Mouse (Mus musculus) forebrain, embryonic 11.5 days (tissue): ENCODE data around the gene Gm1123. TPM values are rescaled to one million over a fixed set of nuclear protein-coding genes. Genes with fewer than 3 reads are reported as not detected.

Experiments used
- ATAC-seq: fragments of 200-750 bp; cut with Nextera tagmentation; replicated peaks from 2 replicates; pipeline ENCODE4 v1.8.0; 2017; ENCODE audit warnings: moderate TSS enrichment; ENCODE audit not compliant: low FRiP score
- DNase-seq: peaks from one replicate; pipeline ENCODE4 v3.0.0-alpha.2; 2017; ENCODE audit warnings: low spot score
- H3K27ac ChIP-seq: fragments of 300-500 bp; sonication (generic); 2 replicates; pipeline ENCODE4 v1.5.1; 2014; ENCODE audit warnings: low read depth, low read length
- H3K27me3 ChIP-seq: fragments of 300-500 bp; sonication (generic); 2 replicates; pipeline ENCODE4 v1.6.1; 2014; ENCODE audit warnings: mild to moderate bottlenecking, low read length, mixed read lengths; ENCODE audit not compliant: control insufficient read depth, insufficient read depth
- H3K36me3 ChIP-seq: fragments of 300-500 bp; sonication (generic); 2 replicates; pipeline ENCODE4 v1.6.1; 2014; ENCODE audit warnings: mild to moderate bottlenecking, low read length, moderate library complexity, mixed read lengths; ENCODE audit not compliant: control insufficient read depth, insufficient read depth
- H3K4me1 ChIP-seq: fragments of 300-500 bp; sonication (generic); replicated peaks from 2 replicates; pipeline ENCODE4 v1.6.1; 2014; ENCODE audit warnings: low read length, mixed read lengths; ENCODE audit not compliant: control insufficient read depth, insufficient read depth
- H3K4me2 ChIP-seq: fragments of 300-500 bp; sonication (generic); 2 replicates; pipeline ENCODE4 v1.6.1; 2014; ENCODE audit warnings: low read depth, mild to moderate bottlenecking, low read length, moderate library complexity, mixed read lengths; ENCODE audit not compliant: severe bottlenecking
- H3K4me3 ChIP-seq: fragments of 300-500 bp; sonication (generic); 2 replicates; pipeline ENCODE4 v1.5.1; 2014; ENCODE audit warnings: low read depth, low read length
- H3K9ac ChIP-seq: fragments of 300-500 bp; sonication (generic); 2 replicates; pipeline ENCODE4 v1.6.1; 2014; ENCODE audit warnings: low read length
- H3K9me3 ChIP-seq: fragments of 300-500 bp; sonication (generic); 2 replicates; pipeline ENCODE4 v1.6.1; 2016; ENCODE audit warnings: low read length, mixed read lengths; ENCODE audit not compliant: control insufficient read depth
- WGBS: fragments of 180-500 bp; shearing (Covaris S2); extraction: QIAGEN DNeasy Blood & Tissue Kit; methylation state at CpG from one replicate; pipeline ENCODE4 v1.1.7; 2014; 5-methylcytosine and 5-hydroxymethylcytosine counted together
- polyA plus RNA-seq: library from polyadenylated mRNA; unstranded; fragments of >200 nt; fragmentation: Nextera tagmentation; extraction: Ambion mirVana; gene quantifications from 2 replicates; pipeline ENCODE4 v1.2.1, GENCODE M21; 2014

Gene Gm1123
- polyA plus RNA-seq, 1 experiment from 2014 or later: not detected

GRCm38 (mm10) chr9:98987131-98987530 lies 48.4 kb downstream of the Gm1123 start:
- no peaks in the 10 kb centered on the region for H3K36me3 ChIP-seq
- no peaks in the 10 kb centered on the region for H3K9me3 ChIP-seq
- H3K27ac ChIP-seq: no peak overlapping the region
- 56% methylated on average over 9 of the region's 9 CpGs for WGBS
- no peaks in the 10 kb centered on the region; the same call in 1 of the 2 replicates for H3K27me3 ChIP-seq
- H3K9ac ChIP-seq: peak overlapping the region; percentile 58
- H3K4me3 ChIP-seq: peak overlapping the region; percentile 55
- DNase-seq: no peak
- peak overlapping the region; percentile 83 for H3K4me2 ChIP-seq
- peaks cover 4% of the 10 kb centered on the region; the same call in 1 of the 2 replicates for H3K4me1 ChIP-seq
- no peak for ATAC-seq

DNA sequence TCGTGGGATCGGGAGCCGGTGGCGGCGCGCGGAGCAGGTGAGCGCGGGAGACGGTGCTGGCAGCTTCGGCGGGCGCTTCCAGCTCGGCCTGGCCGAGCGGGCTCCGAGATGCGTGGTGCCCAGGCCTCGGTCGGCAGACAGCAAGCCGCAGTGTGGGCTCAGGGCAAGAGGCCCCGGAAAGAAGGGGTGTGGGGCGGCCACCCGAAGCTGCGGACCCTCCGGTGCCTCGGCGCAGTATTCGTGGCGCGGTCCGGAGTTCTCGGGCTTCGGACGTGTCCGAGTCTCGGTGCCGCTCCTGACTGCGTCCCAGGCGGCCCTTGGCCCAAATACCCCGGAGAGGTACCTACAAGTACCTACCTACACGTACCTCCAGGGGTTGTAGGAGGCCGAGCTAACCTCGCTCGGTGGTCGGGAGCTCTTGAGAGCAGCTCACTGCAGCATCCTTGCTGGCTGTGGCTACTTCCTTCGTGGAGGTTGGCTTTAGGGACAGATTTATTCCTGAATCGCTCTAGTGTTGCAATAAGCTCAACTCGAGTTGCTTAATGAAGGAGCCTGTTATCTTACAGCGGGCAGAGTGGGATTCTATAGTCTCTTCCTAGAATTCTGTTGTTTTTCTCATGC lies 48.9 kb downstream of the Gm1123 start:
- no peak for DNase-seq

DNA sequence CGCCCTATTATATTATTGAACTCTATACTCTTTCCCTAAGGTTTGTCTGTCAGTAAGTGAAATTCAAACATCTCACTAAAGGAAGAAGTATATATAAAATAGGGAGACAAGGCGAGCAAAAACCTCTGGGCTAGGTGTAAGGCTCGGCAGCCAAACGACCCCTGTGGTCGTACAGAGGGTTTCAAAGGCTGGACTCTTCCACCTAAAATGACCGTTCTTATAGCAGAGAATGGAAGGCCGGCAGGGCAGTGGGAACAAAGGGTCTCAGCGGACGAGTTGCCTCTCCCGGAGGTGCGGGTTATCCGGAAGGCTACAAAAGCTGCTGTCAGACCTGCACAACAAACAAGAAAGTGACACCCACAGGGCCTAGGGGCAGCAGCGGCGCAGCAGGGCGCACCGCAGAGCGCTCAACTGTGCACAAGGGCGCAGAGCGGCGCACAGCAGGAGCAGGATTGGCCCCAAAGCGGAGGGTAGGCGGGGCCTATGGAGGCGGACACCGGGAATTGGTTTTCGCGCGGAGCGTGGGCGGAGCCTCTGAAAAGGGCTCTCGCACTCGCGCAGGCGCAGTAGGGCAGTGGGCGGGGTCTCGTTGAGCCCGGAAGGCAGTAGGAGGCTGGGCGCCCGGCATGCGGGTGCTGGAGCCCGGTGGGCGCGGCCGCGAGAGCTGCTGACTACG lies 49.6 kb downstream of the Gm1123 start, which contains the start of gene Faim:
Faim (plus strand) TSS at position 574 of the 676 bp plus-strand sequence.
- Histone ChIP-seq H3K27ac (no peak within 1 kb of the TSS), H3K36me3 (no peaks in the 10 kb centered on the region), H3K4me3 (peak within 1 kb of the TSS; percentile 55), H3K9me3 (no peaks in the 10 kb centered on the region), H3K4me1 (peaks cover 4% of the 10 kb centered on the region; the same call in 1 of the 2 replicates), H3K9ac (peak within 1 kb of the TSS; percentile 58), H3K4me2 (peak within 1 kb of the TSS; percentile 83), H3K27me3 (no peaks in the 10 kb centered on the region; the same call in 1 of the 2 replicates)
- DNase-seq (peak; percentile 100), ATAC-seq (peak; percentile 97)
- 2% methylated on average over 45 of the region's 45 CpGs for WGBS

More for the DNA sequence above, 48.9 kb downstream of the Gm1123 start:
- Histone ChIP-seq H3K4me1 (peaks cover 4% of the 10 kb centered on the region; the same call in 1 of the 2 replicates), H3K4me2 (peak overlapping the region; percentile 83), H3K9ac (peak overlapping the region; percentile 58), H3K9me3 (no peaks in the 10 kb centered on the region), H3K36me3 (no peaks in the 10 kb centered on the region), H3K27ac (no peak overlapping the region), H3K27me3 (no peaks in the 10 kb centered on the region; the same call in 1 of the 2 replicates), H3K4me3 (peak overlapping the region; percentile 55)
- ATAC-seq: peak; percentile 79
- WGBS: under 1% methylated on average over 50 of the region's 50 CpGs

- Histone ChIP-seq H3K9me3 (no peaks in the 10 kb centered on the region), H3K4me2 (peak overlapping the region; percentile 54), H3K4me1 (0 out of 2 replicates have a peak, but pooled peaks cover 2% of the 10 kb centered on the region), H3K27ac (no peak overlapping the region), H3K9ac (peak overlapping the region; percentile 35), H3K36me3 (no peaks in the 10 kb centered on the region), H3K27me3 (peaks cover 14% of the 10 kb centered on the region), H3K4me3 (peak overlapping the region; percentile 28)
- DNase-seq (peak; percentile 95), ATAC-seq (peak; percentile 83)
- 5% methylated on average over 29 of the region's 29 CpGs for WGBS
These were observed 55.8 kb downstream of the Gm1123 start for GRCm38 (mm10) chr9:98979431-98980416.

- H3K27ac ChIP-seq: no peak overlapping the region
- no peak overlapping the region for H3K9ac ChIP-seq
- H3K4me3 ChIP-seq: no peak overlapping the region
- no peak for DNase-seq
- peaks cover 39% of the 10 kb centered on the region for H3K27me3 ChIP-seq
- no peak overlapping the region for H3K4me2 ChIP-seq
- H3K36me3 ChIP-seq: no peaks in the 10 kb centered on the region
- 46% methylated on average over 5 of the region's 5 CpGs for WGBS
- H3K9me3 ChIP-seq: no peaks in the 10 kb centered on the region
- peaks cover 5% of the 10 kb centered on the region; the same call in 1 of the 2 replicates for H3K4me1 ChIP-seq
- no peak for ATAC-seq
These were observed 59.0 kb downstream of the Gm1123 start for GRCm38 (mm10) chr9:98976520-98976919.

DNA sequence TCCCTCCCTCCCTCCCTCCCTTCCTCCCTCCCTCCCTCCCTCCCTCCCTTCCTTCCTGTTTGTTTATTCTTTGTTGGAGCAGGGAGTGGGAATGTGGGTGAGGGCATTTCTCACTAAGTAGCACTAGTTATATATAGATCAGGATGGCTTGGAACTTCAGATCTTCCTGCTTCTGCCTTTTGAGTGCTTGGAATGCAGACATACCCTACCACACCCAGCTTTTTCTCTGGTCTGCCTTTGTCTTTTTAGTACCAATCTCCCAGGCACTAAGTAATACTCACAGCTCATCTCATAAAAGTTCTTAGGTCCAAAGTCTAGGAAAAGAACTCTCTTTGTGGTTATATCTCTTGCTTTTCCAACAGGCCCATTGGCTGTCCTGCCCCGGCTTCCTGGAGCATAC lies 59.4 kb downstream of the Gm1123 start:
- H3K9me3 ChIP-seq: no peaks in the 10 kb centered on the region
- no peak for ATAC-seq
- H3K4me3 ChIP-seq: no peak overlapping the region
- no peak overlapping the region for H3K27ac ChIP-seq
- no peak overlapping the region for H3K9ac ChIP-seq
- peaks cover 5% of the 10 kb centered on the region; the same call in 1 of the 2 replicates for H3K4me1 ChIP-seq
- peaks cover 42% of the 10 kb centered on the region for H3K27me3 ChIP-seq
- DNase-seq: no peak
- H3K36me3 ChIP-seq: no peaks in the 10 kb centered on the region
- 97% methylated on average over 1 of the region's 1 CpGs for WGBS
- no peak overlapping the region for H3K4me2 ChIP-seq

- Histone ChIP-seq H3K27ac (no peak overlapping the region), H3K9me3 (no peaks in the 10 kb centered on the region), H3K4me2 (no peak overlapping the region), H3K4me1 (peaks cover 5% of the 10 kb centered on the region; the same call in 1 of the 2 replicates), H3K36me3 (no peaks in the 10 kb centered on the region), H3K9ac (no peak overlapping the region), H3K27me3 (peaks cover 54% of the 10 kb centered on the region), H3K4me3 (no peak overlapping the region)
- WGBS: 27% methylated on average over 2 of the region's 2 CpGs
- DNase-seq (no peak), ATAC-seq (no peak)
These were observed 60.6 kb downstream of the Gm1123 start for GRCm38 (mm10) chr9:98974898-98975297.

DNA sequence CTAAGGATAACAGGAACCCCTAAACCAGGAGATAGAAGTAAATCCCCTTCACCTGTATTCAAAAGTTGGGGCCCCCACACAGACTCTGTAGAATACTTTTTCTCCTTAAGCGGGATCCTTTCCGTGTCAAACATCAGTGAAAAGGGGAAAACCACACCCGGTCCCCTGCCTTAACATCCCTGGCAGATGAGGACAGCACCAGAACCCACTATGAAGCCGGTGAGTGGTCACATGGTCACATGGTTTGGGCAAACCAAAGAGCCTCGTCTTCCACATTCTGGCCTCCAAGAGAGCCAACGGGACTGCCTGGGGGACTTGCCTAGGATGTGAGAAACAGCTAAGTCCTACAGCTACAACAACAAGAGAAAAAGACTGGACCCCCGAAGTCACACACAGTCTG lies 62.0 kb downstream of the Gm1123 start:
- Histone ChIP-seq H3K27ac (no peak overlapping the region), H3K27me3 (peaks cover 54% of the 10 kb centered on the region), H3K36me3 (no peaks in the 10 kb centered on the region), H3K4me2 (peak overlapping the region; percentile 47; the same call in 1 of the 2 replicates), H3K4me1 (peaks cover 3% of the 10 kb centered on the region; the same call in 1 of the 2 replicates), H3K9ac (no peak overlapping the region), H3K9me3 (no peaks in the 10 kb centered on the region), H3K4me3 (peak overlapping the region; percentile 29; the same call in 1 of the 2 replicates)
- no peak for DNase-seq
- no peak for ATAC-seq
- WGBS: 2% methylated on average over 7 of the region's 7 CpGs
